8 mouse cellular contexts compared by ENCODE assay signal in genomic region chr3:65927685-65928084, GRCm38 (mm10). TPM values are rescaled to one million over a fixed set of nuclear protein-coding genes. Genes with fewer than 3 reads are reported as not detected.
A peak's percentile ranks its signal among the peaks of the same experiment; 100 is the strongest.
DNase-seq lines count a peak whose midpoint lies in the region; ATAC-seq and TF ChIP-seq lines count a peak whose summit lies in the region.

No protein-coding gene starts in this region.

- no peak overlapping the region for H3K9ac ChIP-seq in neural tube, embryonic 15.5 days (replicated peaks)

- ATAC-seq in granulocyte monocyte progenitor cell, adult 5-6 weeks (replicated peaks; ENCODE audit: poor library complexity, severe bottlenecking) = peak; percentile 2
- no peak for ATAC-seq in neural tube, embryonic 15.5 days (ENCODE audit: low FRiP score)
- ATAC-seq in activated CD4-positive, CD25-positive, alpha-beta regulatory T cell, adult 4 months = no peak

- H3K36me3 ChIP-seq in neural tube, embryonic 15.5 days = no peaks in the 10 kb centered on the region

- no peak overlapping the region for H3K4me2 ChIP-seq in neural tube, embryonic 15.5 days

- no peaks in the 10 kb centered on the region for H3K9me3 ChIP-seq in neural tube, embryonic 15.5 days (replicated peaks)

- WGBS in bone marrow, adult 2 months = 51% methylated on average over 7 of the region's 7 CpGs
- 72% methylated on average over 7 of the region's 7 CpGs for WGBS in neural tube, embryonic 15.5 days

- TF ChIP-seq POLR2A in bone marrow, adult 2 months (IDR thresholded peaks at IDR 0.05; ENCODE audit: borderline replicate concordance, control insufficient read depth, low read depth, low read length) = no peak

- TF ChIP-seq CTCF in bone marrow, adult 2 months (IDR thresholded peaks at IDR 0.05; ENCODE audit: control insufficient read depth, insufficient read depth, low read length) = no peak

- peak; percentile 40 for DNase-seq in left cerebral cortex, adult 11 months (ENCODE audit: low spot score)
- no peak for DNase-seq in left cerebral cortex, adult 8-10 months (ENCODE audit: low spot score in 2 of 2)
- DNase-seq in kidney, postnatal 14 days = peak; percentile 92
- DNase-seq in ovary, postnatal 36 days (ENCODE audit: low spot score) = peak; percentile 70

- no peak overlapping the region for H3K4me3 ChIP-seq in bone marrow, adult 2 months (replicated peaks; ENCODE audit: control insufficient read depth, low read depth, low read length)
- H3K4me3 ChIP-seq in neural tube, embryonic 15.5 days (replicated peaks) = no peak overlapping the region

- no peaks in the 10 kb centered on the region for H3K27me3 ChIP-seq in neural tube, embryonic 15.5 days (replicated peaks)

- peak overlapping the region; percentile 1; the same call in 1 of the 2 replicates for H3K27ac ChIP-seq in bone marrow, adult 2 months (ENCODE audit: control insufficient read depth, insufficient read depth, low read depth, low read length, poor library complexity)
- no peak overlapping the region for H3K27ac ChIP-seq in neural tube, embryonic 15.5 days (replicated peaks)

- H3K4me1 ChIP-seq in bone marrow, adult 2 months (ENCODE audit: control insufficient read depth, insufficient read depth, low read length) = peaks cover 5% of the 10 kb centered on the region; the same call in 1 of the 2 replicates
- peaks cover 15% of the 10 kb centered on the region for H3K4me1 ChIP-seq in neural tube, embryonic 15.5 days

RNA-seq across cellular contexts. Expression of gene Ccnl1, which starts 30.4 kb away (rescaled TPM):
- 10 to 100 TPM; 50.2 to 57.0 (median 52.7) TPM for total RNA-seq in left cerebral cortex, adult 8-10 months (2022)
- polyA plus RNA-seq in bone marrow, adult 2 months (2011; ENCODE audit: insufficient read depth, insufficient read length, low replicate concordance, missing spikeins) = 97.4 and 133 TPM in 2 replicates
- 131 and 167 TPM in 2 replicates for total RNA-seq in granulocyte monocyte progenitor cell, adult 5-6 weeks (2014; fragmentation: Nextera tagmentation)
- 289 and 310 TPM in 2 replicates for total RNA-seq in granulocyte monocyte progenitor cell, adult 5-6 weeks (2017)
- 63.4 and 68.3 TPM in 2 replicates for polyA plus RNA-seq in neural tube, embryonic 15.5 days (2015; fragmentation: Nextera tagmentation; extraction: Ambion mirVana)
- polyA plus RNA-seq in activated CD4-positive, CD25-positive, alpha-beta regulatory T cell, adult 4 months (2017; shearing (Covaris generic)) = 10 to 100 TPM; 49.5 to 75.2 TPM

Comparison
In these comparisons a context has a peak if more than half of its experiments do, and no peak if none do; other contexts are left out.
1. DNase-seq: peak in left cerebral cortex, adult 11 months (single experiment), kidney, postnatal 14 days (single experiment) and ovary, postnatal 36 days (single experiment); none in left cerebral cortex, adult 8-10 months (0 of 2).